Mouse (Mus musculus) heart, postnatal 36 days (tissue): ENCODE measurements around the gene Ifi203. TPM values are rescaled to one million over a fixed set of nuclear protein-coding genes. Genes with fewer than 3 reads are reported as not detected.
"Not testable (repeated sequence)": the region's sequence is repeated elsewhere in the genome, so short reads cannot be mapped to it uniquely, and the experiment has no call there.

Experiments
- DNase-seq, 2 experiments: peaks; one replicate each; pipeline ENCODE4 v3.0.0; 2021 to 2022
- intact Hi-C: fragments of 180-260 bp; cut with DNase I; formaldehyde crosslinking; loops from one replicate; pipeline ENCODE4 v1.15.1; 2025
- total RNA-seq, 2 experiments: library from RNA; stranded (reverse); gene quantifications; 2 replicates each; pipeline ENCODE4 v1.2.3; 2021

The Ifi203 gene
- total RNA-seq = 10 to 100 TPM; 10.8 to 21.2 TPM

DNA sequence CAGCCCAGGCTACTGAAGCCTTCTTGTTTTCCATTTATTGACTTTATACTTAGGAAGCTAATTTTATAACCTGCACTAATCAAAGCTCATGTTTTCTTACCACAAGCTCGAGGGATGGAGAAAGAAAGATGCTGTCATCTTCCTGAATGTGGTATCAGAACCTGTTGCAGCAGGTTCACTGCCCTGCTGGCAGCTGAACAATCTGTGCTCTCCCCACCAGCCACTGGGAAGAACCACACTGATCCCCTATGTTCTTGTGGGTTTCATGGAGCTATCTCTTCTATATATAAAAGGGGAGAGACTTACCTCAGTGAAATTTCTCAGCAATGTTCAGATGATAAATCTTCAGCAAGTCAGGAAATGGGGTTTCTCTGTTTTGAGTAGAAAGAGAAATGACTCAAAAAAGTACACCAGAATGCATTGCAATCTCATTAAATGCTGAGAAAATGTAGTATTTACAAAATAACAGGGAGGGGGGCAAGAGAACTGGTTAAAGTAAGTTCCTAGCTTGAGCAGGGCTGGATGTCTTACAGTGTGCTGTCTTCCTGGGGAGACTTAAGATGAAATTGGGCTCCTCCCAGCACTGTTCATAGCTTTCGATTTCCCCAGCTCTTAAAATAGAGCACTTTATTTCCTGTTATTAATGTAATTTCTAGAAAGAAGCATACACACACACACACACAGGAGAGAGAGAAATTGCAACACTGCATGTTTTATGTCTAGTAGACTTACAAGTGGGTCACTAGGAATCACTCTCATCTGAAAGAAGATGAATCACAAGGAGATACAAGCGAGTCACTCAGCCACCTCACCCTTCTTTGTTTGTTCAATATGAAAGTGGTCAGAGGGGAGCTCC is at the start of gene Ifi203, which contains the start of gene Mndal:
Gene Ifi203 (minus strand): TSS at position 749 of the 856 bp plus-strand sequence.
Gene Mndal (minus strand): TSS at position 568 of the 856 bp plus-strand sequence.
- intact Hi-C loops = loop anchor here (5.0 to 10.0 kb wide), 2 partner anchors 65 to 137 kb away; no protein-coding TSS in a partner anchor
- DNase-seq = peak in 1 of 2 experiments; percentile 21

DNA sequence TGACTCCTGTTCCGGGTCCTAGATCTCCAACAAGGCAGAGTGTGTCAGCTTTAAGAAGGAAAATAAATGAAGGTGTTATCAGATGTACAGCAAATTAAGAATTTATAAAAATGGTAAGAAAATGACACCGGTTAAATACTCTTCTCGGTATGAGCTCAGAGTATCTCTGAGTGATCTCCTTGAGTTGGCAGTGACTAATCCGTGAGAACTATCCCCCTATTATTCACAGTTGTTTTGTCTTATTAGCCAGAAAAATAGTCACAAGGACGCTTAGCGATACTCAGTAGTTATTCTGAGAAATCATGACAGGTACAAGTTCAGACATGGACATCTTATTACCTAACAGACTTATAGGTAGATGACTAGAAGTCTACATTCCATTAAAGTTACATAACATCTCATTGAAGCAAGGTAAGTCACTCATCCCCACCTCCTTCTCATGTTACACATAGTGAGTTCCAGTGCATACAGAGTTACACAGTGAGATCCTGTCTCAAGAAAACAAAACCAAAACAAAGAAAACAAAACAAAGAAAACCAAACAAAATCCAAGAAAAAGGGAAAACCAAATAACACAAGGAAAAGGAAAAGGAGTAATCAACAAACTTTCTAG is 40.3 kb upstream of the Ifi203 start, which contains the start of gene Ifi202b:
Gene Ifi202b (minus strand): TSS at position 51 of the 612 bp plus-strand sequence.
- intact Hi-C loops, DNase-seq: not testable (repeated sequence)

DNA sequence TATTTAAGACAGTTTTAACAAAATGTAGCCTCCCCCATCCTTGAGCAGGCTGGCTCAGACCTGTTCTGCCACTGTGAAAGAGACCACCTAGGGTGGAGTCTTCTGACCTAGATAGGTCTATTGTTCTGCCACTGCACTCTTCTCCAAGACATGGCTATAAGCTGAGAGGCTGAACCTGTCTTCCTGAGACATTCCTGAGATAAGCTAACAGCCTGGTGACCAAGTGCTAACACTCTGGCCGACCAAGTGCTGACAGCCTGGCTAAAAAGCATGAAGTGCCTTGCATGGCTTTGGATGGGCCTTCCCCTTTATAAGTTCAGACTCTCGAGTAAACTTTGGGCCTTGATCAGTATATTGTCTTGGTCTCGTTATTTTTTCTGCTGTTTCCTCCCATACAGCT is 38.6 kb upstream of the Ifi203 start:
- intact Hi-C loops, DNase-seq: not testable (repeated sequence)

DNA sequence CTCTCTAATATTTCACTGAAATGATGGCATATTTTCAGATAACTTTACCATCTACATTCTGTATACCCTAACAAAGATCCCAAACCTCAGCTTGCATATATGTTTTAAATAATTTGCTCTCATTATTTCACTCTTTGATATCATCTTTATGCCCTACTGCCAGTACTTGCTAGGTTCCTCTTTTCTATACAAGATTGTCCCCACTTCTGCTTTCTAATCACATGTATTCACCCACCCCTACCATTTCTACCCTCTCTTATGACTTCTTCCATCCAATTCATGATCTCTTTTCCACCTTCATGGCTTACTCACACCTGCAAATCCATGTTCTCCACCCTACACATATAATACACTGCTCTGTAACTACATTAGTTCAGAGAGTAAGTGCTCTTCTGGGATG is 35.1 kb upstream of the Ifi203 start:
- intact Hi-C loops = no loop called here
- DNase-seq = no peak

DNA sequence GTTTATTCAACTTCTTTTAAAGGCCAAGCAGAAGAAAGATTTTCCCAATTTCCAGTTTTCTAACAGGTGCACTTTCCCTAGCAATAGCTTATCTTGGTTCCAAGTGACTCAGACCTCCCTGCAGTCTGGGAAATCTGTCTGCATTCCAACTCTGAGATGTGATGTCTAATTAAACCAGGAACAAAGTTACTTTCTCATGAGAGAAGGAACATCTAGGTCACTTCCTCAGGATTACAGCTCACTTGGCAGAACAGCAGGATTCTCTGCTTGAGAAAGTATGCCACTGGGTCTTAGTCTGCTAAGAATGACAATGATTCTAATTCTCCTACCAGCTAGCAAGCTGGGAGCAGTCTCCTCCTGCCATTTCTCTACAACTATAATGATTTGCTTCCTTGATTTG is 30.6 kb upstream of the Ifi203 start:
- no peak for DNase-seq
- intact Hi-C loops = no loop called here

DNA sequence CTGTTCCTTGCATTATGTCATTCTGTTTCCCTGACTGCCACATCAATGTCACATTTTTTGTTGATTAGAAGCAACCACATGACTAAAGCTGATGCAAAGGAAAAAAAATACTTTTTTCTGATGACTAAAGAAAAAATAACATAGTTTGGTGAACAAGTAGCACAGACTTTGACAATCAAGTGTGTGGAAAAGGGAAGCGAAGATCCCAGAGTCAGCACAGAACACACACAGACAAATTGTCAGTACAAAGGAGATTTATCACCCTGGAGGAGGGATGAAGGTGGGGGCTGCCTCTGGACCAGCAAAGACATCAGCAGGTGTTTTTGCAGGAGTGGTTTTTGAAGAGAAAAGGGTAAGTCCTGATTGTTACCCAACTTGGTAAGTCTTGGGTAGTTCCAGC is 19.0 kb upstream of the Ifi203 start:
- intact Hi-C loops, DNase-seq: not testable (repeated sequence)

DNA sequence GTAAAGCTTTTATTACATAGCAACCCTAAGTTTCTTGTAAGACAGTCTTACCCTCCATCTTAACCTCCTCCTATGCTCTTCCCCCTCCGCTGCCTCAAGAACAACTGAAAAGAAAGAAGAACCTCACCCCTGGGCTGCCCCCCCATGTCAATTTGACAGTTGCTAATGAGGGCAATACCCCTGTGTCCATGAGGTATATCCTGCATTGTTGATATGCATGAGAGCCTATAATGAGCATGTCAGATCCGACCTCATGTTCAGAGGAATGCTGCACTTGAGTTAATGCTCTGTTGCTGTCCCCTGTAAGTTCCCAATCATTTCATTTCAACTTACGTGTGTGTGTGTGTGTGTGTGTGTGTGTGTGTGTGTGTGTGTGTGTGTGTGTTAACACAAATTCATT is 17.5 kb upstream of the Ifi203 start:
- DNase-seq, intact Hi-C loops: not testable (repeated sequence)

DNA sequence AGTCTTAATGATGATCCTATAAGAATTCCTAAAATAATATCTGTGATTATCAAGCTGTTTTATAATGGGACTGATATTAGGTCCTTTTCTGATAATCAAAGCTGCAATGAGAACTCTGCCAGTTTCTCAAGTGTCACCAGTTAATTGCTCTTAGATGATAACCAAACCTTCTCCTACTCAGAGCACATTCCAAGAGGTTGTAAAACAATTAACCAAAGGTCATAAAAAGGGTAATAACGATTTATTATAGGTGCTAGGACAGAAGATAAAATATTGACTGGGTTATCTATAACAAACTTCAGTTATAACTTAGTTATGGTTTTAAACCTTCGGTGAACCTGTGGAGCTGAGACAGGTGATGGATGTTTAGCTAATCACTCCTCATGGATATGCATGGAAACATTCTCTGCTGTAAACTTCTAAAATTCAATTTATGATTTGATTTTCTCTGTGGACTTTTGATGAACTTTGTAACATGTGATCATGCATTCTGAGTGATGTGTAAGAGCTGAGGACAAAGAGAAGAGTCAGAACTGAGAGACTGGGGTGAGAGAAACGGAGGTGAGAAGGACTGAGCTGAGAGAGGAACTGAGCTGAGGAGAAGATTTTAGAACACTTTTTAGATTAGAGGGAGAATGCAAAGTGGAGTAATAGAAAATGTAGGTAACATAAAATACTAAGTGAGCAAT is 13.5 kb upstream of the Ifi203 start:
- intact Hi-C loops, DNase-seq: not testable (repeated sequence)

DNA sequence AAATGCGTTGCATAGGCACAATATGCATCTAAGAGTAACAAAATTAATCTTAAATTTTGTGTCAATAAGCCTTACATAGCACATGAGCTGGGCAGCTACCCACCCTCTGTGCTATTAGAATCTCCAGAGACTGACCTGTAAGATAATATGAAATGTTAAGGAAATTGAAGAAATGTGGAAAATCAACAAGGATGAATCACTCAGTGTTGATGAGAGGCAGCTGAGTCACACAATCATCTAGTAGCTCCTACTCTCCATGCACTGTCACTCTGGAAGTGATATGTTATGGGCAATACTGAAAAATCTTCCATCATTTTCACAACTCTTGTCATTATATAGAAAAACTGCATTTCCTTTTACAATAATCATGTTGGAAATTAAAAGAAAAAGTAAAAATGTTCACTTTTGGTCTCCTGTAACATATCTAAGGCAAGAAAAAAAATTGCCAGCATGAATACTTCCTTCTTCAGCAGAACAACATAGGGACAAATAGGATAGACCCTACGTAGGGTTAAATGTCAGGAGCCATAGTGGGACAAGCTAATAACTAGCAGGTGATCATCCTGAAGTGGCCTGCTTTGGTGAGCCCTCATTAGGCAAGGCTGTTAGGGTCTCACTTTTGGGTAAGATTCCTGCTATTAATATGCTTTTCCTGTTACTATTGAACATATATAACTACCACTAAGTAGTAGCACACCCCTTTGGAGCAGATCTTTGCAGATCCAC is 12.8 kb upstream of the Ifi203 start:
- intact Hi-C loops = no loop called here
- DNase-seq = no peak

DNA sequence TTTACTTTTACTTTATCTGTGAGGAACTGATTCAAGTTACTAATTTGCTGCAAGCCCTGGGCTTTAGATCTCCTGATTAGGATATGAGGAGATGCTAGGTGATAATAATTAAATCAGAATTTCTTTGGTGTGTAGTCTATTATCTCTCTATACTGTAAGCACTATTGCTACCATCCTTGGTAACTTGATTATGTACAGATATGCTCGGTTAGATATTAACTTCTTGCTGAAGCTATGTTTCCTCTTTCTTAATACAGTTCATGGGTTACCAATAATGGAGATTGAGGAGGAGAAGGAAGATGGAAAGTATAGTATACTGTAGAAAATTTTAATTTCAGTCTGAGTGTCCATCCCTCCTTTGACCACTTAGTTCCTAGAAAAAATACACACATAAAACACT is 11.1 kb upstream of the Ifi203 start:
- DNase-seq = no peak
- intact Hi-C loops = no loop called here

DNA sequence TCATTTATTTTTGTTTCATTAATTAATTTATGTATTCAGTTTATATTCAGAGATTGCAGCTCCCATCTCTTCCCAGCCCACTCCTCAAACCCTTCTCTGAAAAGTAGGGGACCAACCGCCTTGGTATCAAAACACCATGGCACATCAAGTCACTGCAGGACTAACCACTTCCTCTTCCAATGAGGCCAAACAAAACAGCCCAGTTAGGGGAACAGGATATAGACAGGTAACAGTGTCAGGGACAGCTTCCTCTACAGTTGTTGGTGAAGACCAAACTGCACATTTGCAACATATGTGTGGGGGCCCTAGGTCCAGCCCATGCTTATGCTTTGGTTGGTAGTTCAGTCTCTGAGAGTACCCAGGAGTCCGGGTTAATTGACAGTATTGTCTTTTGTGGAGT is 6.6 kb upstream of the Ifi203 start:
- intact Hi-C loops = loop anchor here (10.0 kb wide), 1 partner anchor 144 kb away; no protein-coding TSS in a partner anchor

DNA sequence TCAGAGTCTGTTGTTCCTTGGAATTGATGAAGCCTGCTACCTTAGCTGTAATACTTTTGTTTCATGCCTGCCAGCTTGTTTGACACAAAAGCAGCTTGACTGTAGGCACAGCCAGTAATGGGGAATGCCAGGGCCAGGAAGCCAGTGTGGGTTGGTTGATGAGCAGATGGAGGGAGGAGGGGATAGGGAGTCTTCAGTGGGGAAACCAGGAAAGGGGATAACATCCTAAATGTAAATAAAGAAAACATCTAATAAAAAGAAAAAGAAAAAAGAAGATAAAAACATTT is 251 bp upstream of the Ifi203 start:
- DNase-seq = peak in 1 of 2 experiments; percentile 6
- intact Hi-C loops = loop anchor here (5.0 to 10.0 kb wide), 2 partner anchors 65 to 138 kb away; no protein-coding TSS in a partner anchor

More for the DNA sequence above, 6.6 kb upstream of the Ifi203 start:
- not testable (repeated sequence) for DNase-seq

DNA sequence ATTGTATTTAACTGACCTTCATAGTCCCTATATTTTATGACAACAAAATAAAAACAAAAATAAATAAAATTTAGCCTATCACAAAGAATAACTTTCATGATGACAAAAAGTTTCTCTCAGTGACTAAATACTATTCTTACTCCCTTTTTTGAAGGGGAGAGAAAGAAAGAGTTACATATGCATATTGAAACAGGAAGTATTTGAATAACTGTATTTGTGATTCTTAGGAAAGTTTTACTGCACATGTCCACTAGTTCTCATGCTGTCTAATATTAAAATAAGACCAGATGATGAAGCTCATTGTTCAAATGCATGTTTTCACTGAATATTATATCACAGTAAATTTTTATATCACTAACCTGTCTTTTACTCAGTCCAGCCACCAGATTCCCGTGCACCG is 950 bp downstream of the Ifi203 start:
- intact Hi-C loops = loop anchor here (5.0 to 10.0 kb wide), 2 partner anchors 64 to 137 kb away; no protein-coding TSS in a partner anchor
- not testable (repeated sequence) for DNase-seq

DNA sequence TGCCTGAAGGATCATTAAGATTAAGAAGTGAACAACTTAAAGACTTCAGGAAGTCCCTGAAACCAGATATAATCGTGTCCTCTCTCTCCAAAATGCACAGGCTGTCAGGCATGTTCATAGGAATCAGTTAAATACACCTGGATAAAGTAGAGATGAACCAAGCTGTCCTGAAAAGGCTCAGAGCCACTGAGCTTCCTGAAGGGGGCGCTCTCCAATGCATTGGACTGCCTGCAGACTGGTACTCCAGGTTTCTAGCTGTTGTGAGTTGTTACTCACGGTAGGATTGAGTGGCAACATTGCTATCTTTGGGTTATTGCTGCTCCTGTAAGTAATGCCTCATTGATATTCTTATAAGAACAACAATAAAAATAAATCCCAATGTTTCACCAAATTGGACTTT is 23.2 kb downstream of the Ifi203 start:
- intact Hi-C loops, DNase-seq: not testable (repeated sequence)

DNA sequence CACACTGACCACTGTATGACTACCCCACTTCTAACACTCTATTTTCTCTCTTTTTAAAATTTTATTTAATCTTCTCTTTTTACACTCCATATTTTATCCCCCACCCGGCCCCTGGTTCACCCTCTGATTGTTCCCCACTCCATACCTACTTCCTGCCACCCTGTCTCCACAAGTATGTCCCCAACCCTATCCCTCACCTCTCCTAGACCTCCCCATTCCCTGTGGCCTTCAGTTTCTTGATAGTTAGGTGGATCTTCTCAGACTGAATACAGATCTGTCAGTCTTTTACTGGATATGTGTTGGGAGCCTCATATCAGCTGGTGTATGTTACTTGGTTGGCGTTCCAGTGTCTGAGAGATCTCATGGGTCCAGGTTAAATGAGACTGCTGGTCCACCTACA is 27.9 kb downstream of the Ifi203 start:
- intact Hi-C loops = no loop called here
- DNase-seq = no peak

DNA sequence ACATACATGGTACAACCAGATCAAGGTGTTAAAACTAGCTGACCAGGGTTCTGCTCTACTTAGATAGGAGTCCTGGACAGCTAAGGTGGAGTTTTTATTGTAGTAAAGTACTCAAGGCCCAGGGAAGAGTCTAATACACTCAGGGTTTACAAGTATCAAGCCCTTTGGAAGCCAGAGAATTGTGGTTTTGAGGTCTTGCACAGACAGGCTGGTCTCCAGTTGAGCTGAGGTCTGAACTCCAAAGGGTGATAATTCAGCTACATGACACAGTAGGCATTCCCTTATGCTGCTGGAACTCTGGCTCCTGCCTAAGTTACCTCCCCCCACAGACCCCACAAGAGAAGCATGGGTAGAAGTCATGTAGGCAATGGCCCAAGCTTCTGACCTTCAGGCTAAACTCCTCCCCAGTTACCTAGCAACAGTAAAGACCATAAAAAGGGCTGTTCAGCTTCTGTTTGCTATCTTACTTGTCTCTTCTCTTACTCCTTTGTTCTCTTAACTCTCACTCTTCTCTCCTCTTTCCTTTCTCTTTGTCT is 29.1 kb downstream of the Ifi203 start:
- peak in 1 of 2 experiments; percentile 40 for DNase-seq
- intact Hi-C loops = loop anchor here (2.0 kb wide), 1 partner anchor 33 kb away; no protein-coding TSS in a partner anchor

DNA sequence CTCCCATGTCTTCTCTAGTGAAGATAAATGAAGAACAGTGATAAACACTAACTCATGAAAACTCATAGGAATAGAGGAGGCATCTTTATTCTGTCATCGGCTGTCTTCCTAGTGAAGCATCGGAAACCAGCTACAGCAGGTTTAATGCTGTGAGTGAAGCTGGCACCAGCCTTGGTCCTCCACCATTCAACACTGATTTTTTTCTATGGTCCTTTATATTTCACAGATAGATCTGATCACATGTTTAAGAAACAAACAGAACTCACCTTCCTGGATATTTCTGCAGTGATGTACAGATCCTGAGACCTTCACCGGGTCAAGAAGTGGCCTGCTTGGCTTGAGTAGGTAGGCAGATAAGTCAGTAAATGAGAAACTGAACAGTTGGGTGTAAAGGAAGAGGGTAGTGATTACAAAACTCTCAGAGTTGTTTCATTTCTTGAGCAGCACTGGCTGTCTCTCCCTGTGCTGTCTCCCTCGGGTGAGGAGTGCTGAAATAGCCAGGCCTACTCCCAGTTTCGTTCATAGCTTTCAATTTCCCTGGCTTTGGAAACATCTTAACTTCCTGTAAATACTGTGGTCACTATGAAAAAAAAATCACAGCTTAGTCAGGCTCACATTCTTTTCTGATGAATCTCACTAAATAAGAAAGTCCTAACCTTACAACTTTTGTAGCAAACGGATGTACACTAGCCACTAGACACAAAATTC is 29.8 kb downstream of the Ifi203 start, which contains the start of gene Ifi211:
Gene Ifi211 (minus strand): TSS at position 499 of the 708 bp plus-strand sequence.
- DNase-seq = peak; percentile 23 to 36
- intact Hi-C loops = loop anchor here (2.0 kb wide), 1 partner anchor 32 kb away; no protein-coding TSS in a partner anchor

DNA sequence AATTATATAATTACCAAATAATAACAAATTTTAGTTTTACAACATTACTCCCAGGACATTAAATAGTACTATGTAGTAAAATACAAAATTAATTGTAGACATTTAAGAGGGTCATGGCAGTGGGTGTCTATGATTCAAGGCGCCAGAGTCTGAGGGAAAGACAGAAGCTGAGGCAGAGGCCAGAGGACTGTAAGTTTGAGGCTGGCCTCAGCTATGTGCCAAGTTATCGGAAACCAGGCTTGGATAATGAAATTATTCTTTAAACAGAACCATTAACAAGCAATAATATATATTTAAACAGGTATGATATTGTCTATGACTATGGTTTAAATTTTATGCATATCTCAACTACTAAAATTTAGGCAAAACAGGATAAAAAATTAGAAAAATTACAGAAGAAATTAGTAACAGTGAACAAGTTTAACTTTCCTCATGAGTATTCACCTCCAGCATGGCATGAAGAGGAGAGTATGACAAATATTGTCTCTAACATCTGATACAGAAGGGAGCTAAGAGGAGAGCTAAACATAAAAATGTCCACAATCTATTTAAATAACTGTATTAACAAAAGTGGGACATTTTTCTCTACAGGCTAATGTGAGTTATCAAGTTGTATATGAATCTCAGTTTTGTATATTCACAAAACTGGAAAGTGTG is 30.5 kb downstream of the Ifi203 start:
- no peak for DNase-seq
- intact Hi-C loops = loop anchor here (2.0 kb wide), 1 partner anchor 31 kb away; no protein-coding TSS in a partner anchor
